Mouse (Mus musculus) heart, adult 2 months (tissue): ENCODE results near the gene Sdha. TPM values are rescaled to one million over a fixed set of nuclear protein-coding genes. Genes with fewer than 3 reads are reported as not detected.

Experiments used
- DNase-seq, 2 experiments: peaks; one replicate each; pipeline ENCODE4 v3.0.0; 2021
- H3K27ac ChIP-seq: fragments of 200-600 bp; 2 replicates; pipeline ENCODE4 v1.8.1; 2022
- H3K27me3 ChIP-seq: fragments of 200-500 bp; 2 replicates; pipeline ENCODE4 v1.6.1; 2012; ENCODE audit warnings: mild to moderate bottlenecking, low read length, inconsistent platforms, mixed read lengths; ENCODE audit not compliant: control insufficient read depth, insufficient read depth
- H3K36me3 ChIP-seq: fragments of 200-500 bp; 2 replicates; pipeline ENCODE4 v1.6.1; 2012; ENCODE audit warnings: low read length, inconsistent platforms; ENCODE audit not compliant: control insufficient read depth, insufficient read depth
- H3K4me1 ChIP-seq: fragments of 200-500 bp; 2 replicates; pipeline ENCODE4 v1.6.1; 2011; ENCODE audit warnings: low read length; ENCODE audit not compliant: control insufficient read depth, insufficient read depth
- H3K4me3 ChIP-seq: fragments of 200-600 bp; 2 replicates; pipeline ENCODE4 v1.8.1; 2022
- H3K79me2 ChIP-seq: fragments of 200-500 bp; replicated peaks from 2 replicates; pipeline ENCODE4 v1.6.1; 2012; ENCODE audit warnings: mild to moderate bottlenecking, inconsistent platforms, low read length, moderate library complexity, mixed read lengths; ENCODE audit not compliant: control insufficient read depth, insufficient read depth
- H3K9ac ChIP-seq: fragments of 200-500 bp; 2 replicates; pipeline ENCODE4 v1.6.1; 2012; ENCODE audit warnings: low read depth, mild to moderate bottlenecking, control low read depth, inconsistent platforms, low read length, mixed read lengths
- CTCF ChIP-seq: fragments of 200-600 bp; IDR thresholded peaks from 2 replicates; pipeline ENCODE4 v1.8.1; 2022; ENCODE audit warnings: antibody characterized with exemption, mild to moderate bottlenecking, moderate library complexity
- EP300 ChIP-seq: fragments of 200-500 bp; IDR thresholded peaks from 2 replicates; pipeline ENCODE4 v1.6.1; 2011; ENCODE audit warnings: low read depth, low read length, control low read depth; ENCODE audit not compliant: insufficient read depth
- POLR2A ChIP-seq: fragments of 200-500 bp; IDR thresholded peaks from 2 replicates; pipeline ENCODE4 v1.6.1; 2011; ENCODE audit warnings: mild to moderate bottlenecking, low read depth, low read length, control low read depth; ENCODE audit not compliant: insufficient read depth
- WGBS: fragments of 180-500 bp; shearing (Covaris S2); methylation state at CpG from one replicate; pipeline ENCODE4 v1.1.7; 2018; 5-methylcytosine and 5-hydroxymethylcytosine counted together
- intact Hi-C: fragments of 180-260 bp; cut with DNase I; formaldehyde crosslinking; loops from one replicate; pipeline ENCODE4 v1.15.1; 2025
- polyA plus RNA-seq: library from polyadenylated mRNA; depleted of rRNA; stranded (reverse); fragments of >200 nt; gene quantifications from 2 replicates; pipeline ENCODE4 v1.2.3, GENCODE M21; 2012
- total RNA-seq, 2 experiments: library from RNA; stranded (reverse); gene quantifications; 2 replicates each; pipeline ENCODE4 v1.2.3; 2021

The Sdha gene
- total and polyA plus RNA-seq, 3 experiments: 687 to 1,571 (median 1,363) TPM

DNA sequence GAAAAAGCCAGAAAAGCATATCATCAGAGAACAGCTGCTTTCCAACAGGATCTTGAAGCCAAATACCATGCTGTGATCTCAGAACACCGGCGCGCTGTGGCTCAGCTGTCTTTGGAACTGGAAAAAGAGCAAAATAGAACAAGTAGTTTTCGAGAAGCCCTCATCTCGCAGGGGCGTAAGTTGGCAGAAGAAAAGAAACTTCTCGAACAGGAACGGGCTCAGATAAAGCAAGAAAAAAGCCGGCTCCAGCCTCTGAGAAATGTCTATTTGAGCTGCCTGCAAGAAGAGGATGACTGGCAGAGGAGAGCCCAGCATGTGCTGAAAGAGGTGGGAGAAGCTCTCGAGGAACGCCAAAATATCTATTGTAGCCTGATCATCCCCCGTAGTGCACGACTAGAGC lies 6.4 kb upstream of the Sdha start:
- H3K4me1 ChIP-seq: no peaks in the 10 kb centered on the region; the same call in 1 of the 2 replicates
- H3K27me3 ChIP-seq: no peaks in the 10 kb centered on the region
- no peak overlapping the region for H3K4me3 ChIP-seq
- no peak overlapping the region for H3K27ac ChIP-seq
- 81% methylated on average over 13 of the region's 13 CpGs for WGBS
- no peak overlapping the region for H3K9ac ChIP-seq
- no peak for DNase-seq
- no peaks in the 10 kb centered on the region; the same call in 1 of the 2 replicates for H3K79me2 ChIP-seq
- intact Hi-C loops: loop anchor here (10.0 kb wide), 1 partner anchor 108 kb away; no protein-coding TSS in a partner anchor
- H3K36me3 ChIP-seq: peaks cover 25% of the 10 kb centered on the region
- no peak for TF ChIP-seq CTCF
- TF ChIP-seq POLR2A: no peak
- TF ChIP-seq EP300: no peak

DNA sequence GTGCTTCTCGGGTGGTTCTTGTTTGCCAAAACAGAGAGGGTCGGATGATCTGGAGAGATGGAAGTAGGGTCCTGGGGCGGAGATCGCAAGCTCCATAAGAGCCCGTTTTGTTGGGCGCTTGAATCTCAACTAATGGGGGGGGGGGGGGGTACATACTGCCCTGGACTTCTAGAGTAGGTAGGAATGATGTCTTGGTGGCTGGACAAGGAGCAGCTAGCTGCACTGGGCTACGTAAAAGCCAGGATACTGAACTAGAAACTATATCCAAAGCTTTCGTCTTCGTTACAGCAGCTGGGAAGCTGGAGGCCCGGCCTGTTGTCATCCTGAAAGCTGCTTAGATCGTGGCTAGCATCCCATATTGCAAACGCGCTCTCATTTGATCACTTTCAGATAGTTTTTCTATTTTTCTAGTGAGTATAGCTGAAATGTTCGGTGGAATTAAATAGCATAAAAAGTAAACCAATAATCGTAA lies 391 bp upstream of the Sdha start:
- DNase-seq: no peak

DNA sequence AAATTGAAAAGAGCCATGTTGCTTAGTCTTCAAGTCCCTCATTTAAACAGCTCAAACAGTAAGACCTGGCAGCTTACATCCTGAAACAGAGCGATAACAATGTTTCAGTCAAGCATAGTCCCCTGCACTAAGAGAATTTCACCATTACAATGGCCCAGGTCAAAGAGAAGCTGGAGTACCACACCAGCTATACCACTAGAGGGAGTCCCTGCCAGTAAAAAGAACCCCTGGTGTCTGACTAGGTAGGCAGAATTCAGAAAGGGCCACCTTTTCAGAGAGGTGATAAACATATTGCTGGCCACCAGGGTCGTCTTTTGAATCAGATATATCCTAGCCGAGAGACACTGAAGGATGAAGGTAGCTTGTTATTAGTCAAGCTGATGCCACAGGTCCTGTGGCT lies 9.0 kb downstream of the Sdha start:
- 45% methylated on average over 3 of the region's 3 CpGs for WGBS
- TF ChIP-seq POLR2A (no peak), EP300 (no peak), CTCF (peak; percentile 80)
- no peak for DNase-seq
- Histone ChIP-seq H3K9ac (no peak overlapping the region), H3K4me3 (no peak overlapping the region), H3K36me3 (peaks cover 33% of the 10 kb centered on the region), H3K79me2 (no peaks in the 10 kb centered on the region; the same call in 1 of the 2 replicates), H3K4me1 (no peaks in the 10 kb centered on the region; the same call in 1 of the 2 replicates), H3K27ac (no peak overlapping the region), H3K27me3 (no peaks in the 10 kb centered on the region)
- intact Hi-C loops: loop anchor here (2.0 kb wide), 1 partner anchor 194 kb away; no protein-coding TSS in a partner anchor

More for the DNA sequence above, 391 bp upstream of the Sdha start:
- H3K27me3 ChIP-seq: no peaks in the 10 kb centered on the region
- peak overlapping the region; percentile 79 for H3K4me3 ChIP-seq
- no peaks in the 10 kb centered on the region; the same call in 1 of the 2 replicates for H3K4me1 ChIP-seq
- TF ChIP-seq EP300 (no peak), CTCF (no peak), POLR2A (no peak)
- intact Hi-C loops: loop anchor here (10.0 kb wide), 1 partner anchor 114 kb away; no protein-coding TSS in a partner anchor
- H3K36me3 ChIP-seq: peaks cover 22% of the 10 kb centered on the region
- 1% methylated on average over 15 of the region's 15 CpGs for WGBS
- peak overlapping the region; percentile 98 for H3K27ac ChIP-seq
- no peaks in the 10 kb centered on the region; the same call in 1 of the 2 replicates for H3K79me2 ChIP-seq
- peak overlapping the region; percentile 72 for H3K9ac ChIP-seq

DNA sequence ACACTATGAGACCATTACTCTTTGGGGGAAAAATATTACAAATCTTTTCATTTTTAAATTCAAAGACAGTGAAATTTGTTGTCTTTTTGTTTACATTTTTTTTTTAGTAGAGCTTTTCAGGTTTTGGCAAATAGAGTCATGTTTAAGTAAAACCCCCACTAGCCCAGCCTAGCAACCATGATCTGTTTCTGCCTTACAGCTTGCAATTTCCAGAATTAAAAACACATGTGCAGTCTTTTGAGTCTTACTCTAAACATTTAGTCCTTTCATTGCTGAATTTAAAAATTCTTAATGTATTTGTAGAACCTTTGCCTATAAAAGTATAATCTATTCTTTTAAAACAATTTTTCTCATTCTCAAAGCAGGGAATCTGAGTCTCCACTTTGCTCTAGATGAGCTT lies 20.8 kb downstream of the Sdha start:
- Histone ChIP-seq H3K79me2 (no peaks in the 10 kb centered on the region), H3K4me1 (no peaks in the 10 kb centered on the region), H3K4me3 (no peak overlapping the region), H3K27me3 (no peaks in the 10 kb centered on the region), H3K27ac (no peak overlapping the region), H3K36me3 (peaks cover 10% of the 10 kb centered on the region), H3K9ac (no peak overlapping the region)
- intact Hi-C loops: no loop called here
- TF ChIP-seq POLR2A: no peak
- TF ChIP-seq CTCF: no peak
- TF ChIP-seq EP300: no peak
- DNase-seq: no peak

DNA sequence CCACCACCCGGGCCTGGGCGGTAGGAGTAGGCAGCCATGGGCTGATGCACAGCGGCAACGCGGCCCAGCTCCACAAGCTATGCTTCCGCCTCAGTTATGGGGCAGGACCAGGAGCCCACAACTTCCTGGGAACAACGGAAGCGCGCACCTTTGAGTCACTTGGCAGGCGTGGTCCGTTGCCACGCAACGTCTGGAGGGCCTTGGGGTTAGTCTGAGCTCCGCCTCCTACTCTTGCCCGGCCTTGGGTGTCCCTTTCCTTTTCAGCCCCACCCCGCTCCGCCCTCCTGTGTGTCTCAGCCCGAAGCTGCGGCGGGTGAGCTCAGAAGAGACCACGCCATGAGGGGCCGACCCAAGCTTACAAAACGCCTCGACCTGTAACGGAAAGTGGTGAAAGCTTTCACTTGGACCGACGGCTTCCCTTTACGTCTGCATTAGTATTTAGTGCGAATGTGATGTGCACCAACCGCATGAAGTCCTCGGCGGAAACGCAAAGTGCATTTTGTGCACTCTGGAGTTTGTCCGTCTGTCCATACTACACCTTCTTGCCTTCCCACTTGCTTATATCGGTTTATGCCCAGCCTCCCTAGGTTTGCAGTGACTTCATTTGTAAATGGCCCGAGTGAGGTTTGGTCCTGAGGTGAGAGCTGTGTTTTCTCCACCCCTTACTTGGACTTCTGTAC lies 32.8 kb downstream of the Sdha start, which contains the start of gene Pdcd6:
Pdcd6 (minus strand) TSS at position 411 of the 680 bp plus-strand sequence.
- TF ChIP-seq POLR2A (peak; percentile 71), EP300 (peak; percentile 81), CTCF (no peak)
- peak; percentile 93 to 97 for DNase-seq
- Histone ChIP-seq H3K9ac (peak within 1 kb of the TSS; percentile 85), H3K79me2 (peaks cover 2% of the 10 kb centered on the region), H3K27ac (peak within 1 kb of the TSS; percentile 87), H3K27me3 (no peaks in the 10 kb centered on the region), H3K4me3 (peak within 1 kb of the TSS; percentile 99), H3K36me3 (peaks cover 13% of the 10 kb centered on the region; the same call in 1 of the 2 replicates), H3K4me1 (no peaks in the 10 kb centered on the region; the same call in 1 of the 2 replicates)
- intact Hi-C loops: no loop called here
- WGBS: under 1% methylated on average over 36 of the region's 36 CpGs

DNA sequence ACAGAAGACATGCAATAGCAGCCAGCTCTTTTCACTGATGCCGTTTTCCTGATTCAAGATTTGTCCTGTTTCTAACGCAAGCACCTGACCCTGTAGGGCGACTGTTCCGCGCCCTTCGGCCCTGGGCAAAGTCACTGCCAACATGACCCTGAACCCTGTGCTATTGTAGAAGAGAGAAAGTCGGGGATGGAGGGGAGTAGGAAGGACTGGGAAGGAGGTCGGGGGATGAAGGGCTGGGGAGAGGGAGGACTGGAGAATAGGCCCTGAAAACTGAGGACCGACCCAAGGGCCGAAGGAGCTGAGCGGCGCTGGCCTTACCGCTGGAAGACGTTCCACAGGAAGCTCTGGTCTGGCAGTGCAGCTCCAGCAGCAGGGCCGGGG lies 33.3 kb downstream of the Sdha start:
- H3K4me3 ChIP-seq: peak overlapping the region; percentile 99
- H3K9ac ChIP-seq: peak overlapping the region; percentile 85
- no peak for DNase-seq
- WGBS: 2% methylated on average over 15 of the region's 15 CpGs
- H3K79me2 ChIP-seq: peaks cover 2% of the 10 kb centered on the region
- TF ChIP-seq POLR2A (no peak), CTCF (no peak), EP300 (no peak)
- H3K36me3 ChIP-seq: peaks cover 11% of the 10 kb centered on the region; the same call in 1 of the 2 replicates
- H3K27ac ChIP-seq: peak overlapping the region; percentile 87
- H3K27me3 ChIP-seq: no peaks in the 10 kb centered on the region
- intact Hi-C loops: no loop called here
- no peaks in the 10 kb centered on the region; the same call in 1 of the 2 replicates for H3K4me1 ChIP-seq
